Mouse (Mus musculus) heart, adult 2 months (tissue): ENCODE data around the gene Olfr545.

Experiments
- CTCF ChIP-seq: fragments of 200-600 bp; IDR thresholded peaks from 2 replicates; pipeline ENCODE4 v1.8.1; 2022; ENCODE audit warnings: antibody characterized with exemption, mild to moderate bottlenecking, moderate library complexity
- POLR2A ChIP-seq: fragments of 200-500 bp; IDR thresholded peaks from 2 replicates; pipeline ENCODE4 v1.6.1; 2011; ENCODE audit warnings: mild to moderate bottlenecking, low read depth, low read length, control low read depth; ENCODE audit not compliant: insufficient read depth

DNA sequence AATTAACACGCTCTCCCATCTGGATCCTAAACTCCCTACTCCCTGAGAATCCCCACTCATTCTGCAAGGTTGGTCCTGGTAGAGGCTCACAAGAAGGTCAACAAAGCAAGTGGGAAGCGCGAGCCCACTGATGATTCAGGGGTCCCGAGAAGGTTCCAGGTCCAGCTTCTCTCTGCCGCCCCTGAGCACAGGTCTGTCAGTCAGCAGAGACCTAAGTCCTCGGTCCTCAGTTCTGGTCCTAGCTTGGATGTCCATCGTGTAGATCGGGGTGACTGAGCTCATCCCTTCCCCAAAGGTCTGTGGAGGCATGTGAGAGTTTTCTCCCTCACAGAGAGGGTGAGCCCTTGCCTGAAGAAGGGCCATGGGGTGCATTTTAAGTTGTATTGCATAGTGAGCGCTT lies 8.7 kb upstream of the Olfr545 start:
- TF ChIP-seq POLR2A (no peak), CTCF (no peak)
